Mouse (Mus musculus) brain, adult 2 months (tissue): ENCODE measurements around the gene Ibsp.

Source experiments
- DNase-seq: peaks from one replicate; pipeline ENCODE4 v3.0.0; 2011; ENCODE audit warnings: low read depth, low spot score

Ibsp gene

DNA sequence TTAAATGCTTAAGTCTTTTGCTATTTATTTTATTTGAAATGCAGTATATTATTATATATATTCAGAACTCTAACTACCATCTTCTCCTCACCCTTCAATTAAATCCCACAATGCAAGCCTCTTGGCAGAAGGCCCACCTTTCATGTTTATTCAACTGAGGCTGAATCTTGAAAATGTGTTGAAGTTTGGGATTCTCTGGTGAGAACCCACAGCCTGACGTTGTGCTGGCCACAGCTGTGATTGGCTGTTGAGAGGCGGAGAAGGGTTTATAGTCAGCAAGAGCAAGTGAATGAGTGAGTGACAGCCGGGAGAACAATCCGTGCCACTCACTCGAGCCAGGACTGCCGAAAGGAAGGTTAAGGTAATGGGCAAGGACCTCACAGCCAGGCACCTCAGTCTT lies at the start of gene Ibsp:
Gene Ibsp, plus strand, starts transcription at position 178 of the 400 bp plus-strand sequence.
- peak; percentile 15 for DNase-seq

DNA sequence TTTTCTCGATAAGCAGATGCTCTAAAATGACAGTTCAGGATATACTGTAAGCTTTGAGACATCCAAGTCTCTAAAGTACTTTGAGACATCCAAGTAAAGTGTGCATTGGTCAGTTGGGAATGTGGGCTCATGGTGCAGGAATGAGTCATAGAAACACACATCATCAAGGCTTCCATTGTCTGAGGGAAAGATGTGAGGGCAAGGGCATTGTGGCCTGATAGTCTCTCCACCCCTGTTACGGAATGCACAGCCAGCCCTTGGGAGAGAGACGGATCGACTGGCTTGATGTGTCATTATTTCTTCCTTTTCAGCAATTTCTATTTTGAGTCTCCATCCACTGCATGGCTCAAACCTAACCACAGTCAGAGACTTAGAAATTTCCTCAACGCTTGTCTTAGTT lies 47.2 kb upstream of the Ibsp start:
- no peak for DNase-seq

GRCm38 (mm10) chr5:104256585-104256984 lies 42.4 kb upstream of the Ibsp start:
- DNase-seq = no peak

- no peak for DNase-seq
Measured at GRCm38 (mm10) chr5:104261908-104262461, 37.0 kb upstream of the Ibsp start.

DNA sequence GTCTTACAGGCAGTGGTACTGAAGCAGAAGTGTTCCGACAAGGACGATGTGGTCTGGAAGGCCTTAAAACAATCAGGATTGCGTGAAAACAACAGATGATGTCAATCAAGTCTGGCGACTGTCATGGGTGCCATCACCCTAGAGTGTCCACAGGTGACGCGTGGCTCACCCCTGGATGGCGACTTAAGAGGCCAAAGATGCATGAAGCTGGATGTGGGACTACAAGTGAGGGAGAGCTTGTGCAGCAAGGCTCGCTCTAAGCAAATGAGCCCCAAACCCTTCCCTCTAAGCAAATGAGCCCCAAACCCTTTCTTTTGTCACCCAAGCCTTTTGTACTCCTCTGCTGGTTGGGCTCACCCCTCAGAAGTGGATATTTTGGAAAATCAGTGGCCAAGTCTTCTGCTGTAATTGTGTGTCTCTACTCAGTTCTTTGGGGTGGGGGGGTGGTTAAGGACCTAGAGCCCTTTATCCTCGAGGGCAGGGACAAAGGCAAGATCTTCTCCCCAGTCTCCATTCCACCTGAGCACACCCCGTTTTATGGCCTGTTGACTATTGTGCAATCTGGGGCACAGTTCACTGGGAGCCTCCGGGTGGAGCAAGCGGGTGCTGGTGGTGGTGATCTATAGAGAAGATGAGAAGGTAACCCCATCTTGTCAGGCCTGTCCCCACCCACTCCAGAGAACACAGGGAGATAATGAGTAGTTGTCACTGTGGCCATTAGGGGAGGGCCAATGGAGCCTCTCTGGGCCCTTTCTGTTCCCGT lies 35.8 kb upstream of the Ibsp start:
- DNase-seq = no peak

DNA sequence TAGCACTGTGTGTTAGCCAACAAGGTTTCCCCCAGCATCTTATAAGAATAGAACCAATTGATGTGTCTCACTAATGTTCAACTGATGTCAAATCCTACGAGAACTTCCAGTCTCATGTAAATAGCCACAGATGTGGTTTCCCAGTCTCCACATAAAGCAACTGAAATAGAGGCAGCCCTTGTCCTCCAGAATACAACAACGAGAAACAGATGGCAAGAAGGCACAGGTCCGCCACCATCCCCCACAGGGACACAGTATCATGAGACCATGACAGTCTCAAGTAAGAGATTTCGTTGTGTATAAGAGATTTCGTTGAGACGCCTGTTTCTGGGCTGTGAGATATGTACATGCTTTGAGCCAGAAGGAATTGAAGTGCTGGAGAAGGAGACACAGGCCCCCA lies 4.8 kb upstream of the Ibsp start:
- no peak for DNase-seq

DNA sequence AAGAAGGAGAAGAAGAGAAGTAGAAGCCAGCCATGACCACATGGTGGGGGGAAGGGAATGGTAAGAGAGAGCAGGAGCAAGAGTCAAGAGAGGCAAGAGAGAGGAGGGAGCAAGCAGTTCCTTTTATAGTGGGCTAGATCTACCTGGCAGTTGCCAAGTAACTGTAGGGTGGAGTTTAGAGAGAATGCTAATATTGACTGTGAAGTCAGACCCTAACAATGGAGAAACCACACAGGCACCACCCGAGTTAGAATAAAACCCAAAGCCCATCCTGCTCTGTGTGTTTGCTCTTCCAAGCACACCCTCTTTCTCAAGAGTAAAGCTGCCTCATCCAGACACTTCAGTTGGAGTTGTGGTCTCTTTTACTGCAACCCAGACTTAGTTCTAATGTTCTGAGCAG lies 15.1 kb downstream of the Ibsp start:
- DNase-seq = no peak

- DNase-seq = no peak
Measured at GRCm38 (mm10) chr5:104325029-104325428, 26.1 kb downstream of the Ibsp start, which contains the start of gene Mepe. Mepe (plus strand) TSS chr5:104325329.

GRCm38 (mm10) chr5:104326884-104327283 lies 27.9 kb downstream of the Ibsp start:
- no peak for DNase-seq

DNA sequence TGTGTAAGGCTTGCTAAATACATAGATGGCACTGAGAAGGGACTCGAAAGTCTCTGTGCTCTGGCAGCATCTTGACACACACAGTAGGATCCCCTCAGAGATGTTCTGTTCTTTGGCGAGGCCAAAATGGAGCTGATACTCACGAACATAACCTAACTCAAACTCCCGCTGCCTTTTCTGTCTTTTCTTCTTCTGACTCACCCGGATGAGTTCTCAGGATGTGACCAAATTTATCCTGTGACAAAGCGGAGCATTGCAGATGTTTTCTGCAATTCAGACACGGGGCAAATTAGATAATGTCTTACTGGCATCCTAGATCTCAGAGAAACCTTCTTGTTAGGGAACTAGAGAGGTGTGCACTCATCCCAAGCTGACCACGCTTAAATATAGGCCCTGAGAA lies 28.4 kb downstream of the Ibsp start:
- peak; percentile 71 for DNase-seq

- no peak for DNase-seq
Measured at GRCm38 (mm10) chr5:104327876-104328275, 28.9 kb downstream of the Ibsp start.

GRCm38 (mm10) chr5:104328317-104328850 lies 29.4 kb downstream of the Ibsp start:
- DNase-seq = no peak

DNA sequence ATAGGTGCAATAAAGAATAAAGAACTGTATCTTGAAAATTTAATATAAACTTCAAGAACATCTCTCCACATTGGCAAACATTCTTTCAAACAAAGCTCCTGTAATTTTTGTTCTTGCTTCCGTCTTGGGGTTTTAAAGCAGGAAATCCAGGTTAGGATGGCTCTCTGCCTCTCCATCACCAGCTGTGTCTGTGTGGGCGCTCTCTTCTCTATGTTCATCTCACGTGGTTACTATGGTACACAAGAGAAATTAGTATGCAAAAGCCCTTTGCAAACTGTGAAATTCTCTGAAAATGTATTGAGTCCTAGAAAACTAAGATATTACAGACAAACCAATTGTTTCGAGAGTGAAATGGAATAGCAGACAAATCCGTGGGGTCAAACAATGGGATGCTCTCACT lies 30.4 kb downstream of the Ibsp start:
- peak; percentile 63 for DNase-seq

- DNase-seq = peak; percentile 64
Measured at GRCm38 (mm10) chr5:104330088-104330487, 31.1 kb downstream of the Ibsp start.

DNA sequence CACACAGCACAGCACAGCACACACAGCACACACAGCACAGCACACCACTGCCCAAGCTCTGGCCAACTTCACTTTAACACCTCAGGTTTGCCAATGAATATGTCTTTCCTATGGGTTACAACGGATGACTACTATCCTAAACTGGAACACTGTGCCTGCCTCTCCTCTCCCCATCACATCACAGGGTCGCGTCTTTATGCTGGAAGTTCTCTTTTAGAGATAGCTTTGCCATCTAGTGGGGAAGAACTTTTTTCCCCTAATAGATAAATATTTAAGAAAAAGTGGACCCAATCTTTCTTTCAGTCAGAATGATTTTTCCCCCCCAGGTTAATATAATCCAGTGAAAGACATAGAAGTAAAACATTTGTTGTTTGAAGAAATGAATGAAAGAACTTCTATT lies 33.3 kb downstream of the Ibsp start:
- no peak for DNase-seq

- DNase-seq = peak; percentile 80
Measured at GRCm38 (mm10) chr5:104333231-104333640, 34.3 kb downstream of the Ibsp start.

DNA sequence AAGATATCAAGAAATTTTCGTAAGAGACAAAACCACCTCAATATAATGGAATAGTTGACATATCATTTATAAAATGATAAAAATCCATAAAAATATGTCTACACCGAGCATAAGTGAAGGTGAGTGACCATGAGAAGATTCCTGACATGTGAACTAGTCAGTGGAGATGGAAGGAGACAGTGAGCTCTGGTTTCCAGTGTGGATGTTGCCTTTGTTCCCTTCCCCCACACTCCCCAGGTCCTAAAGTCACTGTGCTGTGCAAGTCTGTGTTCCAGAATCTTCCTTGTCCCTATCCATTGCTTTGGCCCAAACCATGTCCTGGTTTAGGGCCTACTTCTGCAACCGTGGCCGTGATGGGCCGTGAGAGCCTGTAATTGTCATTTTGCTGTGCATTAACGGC lies 34.7 kb downstream of the Ibsp start:
- DNase-seq = no peak

GRCm38 (mm10) chr5:104334516-104334915 lies 35.5 kb downstream of the Ibsp start:
- no peak for DNase-seq

DNA sequence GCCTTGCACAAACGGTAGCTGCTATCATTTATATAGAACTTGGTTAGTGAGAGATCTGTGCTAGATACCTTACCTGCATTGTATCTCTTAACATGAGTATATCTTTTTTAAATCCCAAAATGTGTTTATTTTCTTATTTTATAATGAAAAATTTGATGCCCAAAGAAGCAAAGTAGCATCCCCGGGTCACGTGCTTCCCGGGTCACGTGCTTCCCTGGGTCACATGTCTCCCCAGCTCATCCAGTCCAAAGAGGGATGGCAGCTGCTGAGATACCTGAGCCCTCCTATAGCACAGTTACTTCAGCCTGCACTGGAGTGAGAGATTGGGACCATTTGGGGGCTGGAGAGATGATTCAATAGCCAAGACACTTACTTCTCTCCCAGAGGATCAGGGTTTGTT lies 37.0 kb downstream of the Ibsp start:
- no peak for DNase-seq

DNA sequence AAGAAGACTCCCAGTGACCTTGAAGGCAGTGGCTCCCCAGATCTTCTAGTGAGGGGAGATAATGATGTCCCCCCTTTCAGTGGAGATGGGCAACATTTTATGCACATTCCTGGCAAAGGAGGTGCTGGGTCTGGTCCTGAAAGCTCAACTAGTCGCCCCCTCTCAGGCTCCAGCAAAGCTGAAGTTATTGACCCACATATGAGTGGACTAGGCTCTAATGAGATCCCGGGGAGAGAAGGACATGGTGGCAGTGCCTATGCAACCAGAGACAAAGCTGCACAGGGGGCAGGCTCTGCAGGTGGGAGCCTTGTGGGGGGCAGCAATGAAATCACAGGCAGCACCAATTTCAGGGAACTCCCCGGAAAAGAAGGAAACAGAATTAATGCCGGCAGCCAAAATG lies 38.5 kb downstream of the Ibsp start:
- no peak for DNase-seq

GRCm38 (mm10) chr5:104339009-104339408 lies 40.0 kb downstream of the Ibsp start:
- DNase-seq = peak; percentile 75

GRCm38 (mm10) chr5:104339706-104340512 lies 40.9 kb downstream of the Ibsp start:
- peak; percentile 65 for DNase-seq
